ENCODE assay signal across 11 mouse cellular contexts in genomic region chr1:38439751-38440470, GRCm38 (mm10).
A peak's percentile ranks its signal among the peaks of the same experiment; 100 is the strongest.
DNase-seq lines count a peak whose midpoint lies in the region; ATAC-seq and TF ChIP-seq lines count a peak whose summit lies in the region.
"Had no signal": no experiment of that assay in that cellular context is flagged by ENCODE, and none has a peak within 500 bp of the region (broad histone marks: within the 10 kb centered on the region; RNA-seq: fewer than 3 reads in every experiment).

No protein-coding gene starts in this region.

- 36% methylated on average over 4 of the region's 4 CpGs for WGBS in hindbrain, embryonic 10.5 days
- 33% methylated on average over 4 of the region's 4 CpGs for WGBS in limb, embryonic 10.5 days
- WGBS in neural tube, embryonic 15.5 days: 14% methylated on average over 4 of the region's 4 CpGs
- 60% methylated on average over 4 of the region's 4 CpGs for WGBS in liver, postnatal 0 days (ENCODE audit: insufficient replicate concordance)

- DNase-seq in kidney, adult 11 months: peak; percentile 14
- DNase-seq in kidney, adult 18-20 months: no peak
- no peak for DNase-seq in hindbrain, embryonic 10.5 days (ENCODE audit: low spot score)
- no peak for DNase-seq in limb, embryonic 10.5 days (ENCODE audit: low spot score)
- DNase-seq in liver, postnatal 0 days: no peak
- no peak for DNase-seq in heart, postnatal 25 days (ENCODE audit: low spot score)
- DNase-seq: adrenal gland, postnatal 10 days; thymus, postnatal 4 days had no signal

- H3K27me3 ChIP-seq in hindbrain, embryonic 10.5 days (ENCODE audit: insufficient read depth, poor library complexity, severe bottlenecking): no peaks in the 10 kb centered on the region
- no peaks in the 10 kb centered on the region for H3K27me3 ChIP-seq in limb, embryonic 10.5 days (ENCODE audit: low read depth, poor library complexity, severe bottlenecking)
- no peaks in the 10 kb centered on the region for H3K27me3 ChIP-seq in neural tube, embryonic 15.5 days (replicated peaks)
- H3K27me3 ChIP-seq in liver, postnatal 0 days (ENCODE audit: insufficient read depth, low read length): no peaks in the 10 kb centered on the region

- intact Hi-C loops in heart, postnatal 25 days (cut with DNase I): no loop called here

- H3K36me3 ChIP-seq in hindbrain, embryonic 10.5 days: no peaks in the 10 kb centered on the region
- no peaks in the 10 kb centered on the region for H3K36me3 ChIP-seq in limb, embryonic 10.5 days
- no peaks in the 10 kb centered on the region for H3K36me3 ChIP-seq in neural tube, embryonic 15.5 days
- H3K36me3 ChIP-seq in liver, postnatal 0 days (replicated peaks; ENCODE audit: insufficient read depth, low read length): no peaks in the 10 kb centered on the region

- TF ChIP-seq EP300 in liver, postnatal 0 days (IDR thresholded peaks at IDR 0.05; ENCODE audit: low read depth): no peak

- peak overlapping the region; percentile 81 for H3K27ac ChIP-seq in hindbrain, embryonic 10.5 days
- peak overlapping the region; percentile 58 for H3K27ac ChIP-seq in limb, embryonic 10.5 days
- H3K27ac ChIP-seq in neural tube, embryonic 15.5 days (replicated peaks): peak overlapping the region; percentile 66
- H3K27ac ChIP-seq in liver, postnatal 0 days (ENCODE audit: low read depth): no peak overlapping the region

- TF ChIP-seq CTCF in liver, postnatal 0 days (IDR thresholded peaks at IDR 0.05; ENCODE audit: low read depth): no peak

- peak overlapping the region; percentile 23; the same call in 1 of the 2 replicates for H3K4me2 ChIP-seq in neural tube, embryonic 15.5 days
- H3K4me2 ChIP-seq in liver, postnatal 0 days (ENCODE audit: low read depth, low read length): no peak overlapping the region

- peak; percentile 60; the same call in 1 of the 2 replicates for ATAC-seq in neural tube, embryonic 15.5 days (ENCODE audit: low FRiP score)
- ATAC-seq in liver, postnatal 0 days: no peak
- no peak for ATAC-seq in megakaryocyte progenitor cell, adult 5-6 weeks (replicated peaks; ENCODE audit: poor library complexity)
- ATAC-seq: CD4-positive, CD25-positive, alpha-beta regulatory T cell, adult 4 months had no signal

- no peaks in the 10 kb centered on the region for H3K9me3 ChIP-seq in hindbrain, embryonic 10.5 days
- no peaks in the 10 kb centered on the region for H3K9me3 ChIP-seq in limb, embryonic 10.5 days (replicated peaks)
- no peaks in the 10 kb centered on the region for H3K9me3 ChIP-seq in neural tube, embryonic 15.5 days (replicated peaks)
- no peaks in the 10 kb centered on the region for H3K9me3 ChIP-seq in liver, postnatal 0 days (ENCODE audit: low read length)

- H3K4me3 ChIP-seq in hindbrain, embryonic 10.5 days: no peak overlapping the region
- no peak overlapping the region for H3K4me3 ChIP-seq in limb, embryonic 10.5 days
- H3K4me3 ChIP-seq in neural tube, embryonic 15.5 days (replicated peaks): no peak overlapping the region
- H3K4me3 ChIP-seq in liver, postnatal 0 days (ENCODE audit: low read depth, low read length): no peak overlapping the region

- peaks cover 88% of the 10 kb centered on the region for H3K4me1 ChIP-seq in hindbrain, embryonic 10.5 days (replicated peaks)
- peaks cover 79% of the 10 kb centered on the region for H3K4me1 ChIP-seq in limb, embryonic 10.5 days
- H3K4me1 ChIP-seq in neural tube, embryonic 15.5 days: peaks cover 55% of the 10 kb centered on the region
- peaks cover 3% of the 10 kb centered on the region; the same call in 1 of the 2 replicates for H3K4me1 ChIP-seq in liver, postnatal 0 days (ENCODE audit: insufficient read depth)

- no peak overlapping the region for H3K9ac ChIP-seq in neural tube, embryonic 15.5 days (replicated peaks)
- no peak overlapping the region for H3K9ac ChIP-seq in liver, postnatal 0 days (replicated peaks)
